Mouse (Mus musculus) midbrain, embryonic 12.5 days (tissue): ENCODE results near the gene Vmn2r98. TPM values are rescaled to one million over a fixed set of nuclear protein-coding genes. Genes with fewer than 3 reads are reported as not detected.
"Not testable (repeated sequence)": the region's sequence is repeated elsewhere in the genome, so short reads cannot be mapped to it uniquely, and the experiment has no call there.

Source experiments
- ATAC-seq: fragments of 200-750 bp; cut with Nextera tagmentation; 2 replicates; pipeline ENCODE4 v1.8.0; 2017; ENCODE audit warnings: low read depth, moderate TSS enrichment, moderate library complexity; ENCODE audit not compliant: low FRiP score
- H3K27ac ChIP-seq: fragments of 300-500 bp; sonication (generic); replicated peaks from 2 replicates; pipeline ENCODE4 v1.5.1; 2016; ENCODE audit warnings: mild to moderate bottlenecking
- H3K27me3 ChIP-seq: fragments of 300-500 bp; sonication (generic); 2 replicates; pipeline ENCODE4 v1.6.1; 2016; ENCODE audit warnings: mild to moderate bottlenecking
- H3K36me3 ChIP-seq: fragments of 300-500 bp; sonication (generic); 2 replicates; pipeline ENCODE4 v1.6.1; 2016
- H3K4me1 ChIP-seq: fragments of 300-500 bp; sonication (generic); 2 replicates; pipeline ENCODE4 v1.6.1; 2016
- H3K4me2 ChIP-seq: fragments of 300-500 bp; sonication (generic); replicated peaks from 2 replicates; pipeline ENCODE4 v1.6.1; 2016; ENCODE audit warnings: mild to moderate bottlenecking, moderate library complexity
- H3K4me3 ChIP-seq: fragments of 300-500 bp; sonication (generic); 2 replicates; pipeline ENCODE4 v1.5.1; 2016; ENCODE audit warnings: mild to moderate bottlenecking
- H3K9ac ChIP-seq: fragments of 300-500 bp; sonication (generic); replicated peaks from 2 replicates; pipeline ENCODE4 v1.6.1; 2016; ENCODE audit warnings: mild to moderate bottlenecking, moderate library complexity
- H3K9me3 ChIP-seq: fragments of 300-500 bp; sonication (generic); 2 replicates; pipeline ENCODE4 v1.6.1; 2016; ENCODE audit warnings: mild to moderate bottlenecking
- WGBS: fragments of 180-500 bp; shearing (Covaris S2); methylation state at CpG from one replicate; pipeline ENCODE4 v1.1.7; 2016; 5-methylcytosine and 5-hydroxymethylcytosine counted together
- polyA plus RNA-seq: library from polyadenylated mRNA; unstranded; fragments of >200 nt; fragmentation: Nextera tagmentation; extraction: Ambion mirVana; gene quantifications from 2 replicates; pipeline ENCODE4 v1.2.1, GENCODE M21; 2016

Vmn2r98 gene
- not detected in 2 replicates for polyA plus RNA-seq

DNA sequence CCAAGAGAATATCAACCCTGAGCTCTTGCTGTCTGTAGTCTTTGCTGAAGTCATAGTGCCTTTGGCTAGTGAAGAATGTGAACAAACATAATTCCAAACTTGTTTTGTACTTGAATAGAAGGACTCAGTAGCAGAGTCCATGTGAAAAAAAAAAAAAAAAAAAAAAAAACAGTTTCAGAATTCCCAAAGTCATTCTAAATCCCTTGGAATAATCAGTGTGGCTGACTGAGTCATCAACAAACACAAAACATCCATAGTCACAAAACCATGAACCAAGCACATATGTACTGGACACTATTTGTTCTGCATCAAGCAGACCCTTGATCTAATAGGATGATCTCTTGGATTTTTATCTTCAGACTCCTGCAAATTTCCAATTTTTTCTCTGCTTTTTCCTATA lies at the start of gene Vmn2r98:
Vmn2r98 (plus strand) TSS at position 301 of the 400 bp plus-strand sequence.
- H3K4me1 ChIP-seq, H3K4me3 ChIP-seq, H3K4me2 ChIP-seq, H3K27me3 ChIP-seq, H3K9ac ChIP-seq, H3K9me3 ChIP-seq, ATAC-seq, H3K36me3 ChIP-seq, H3K27ac ChIP-seq: not testable (repeated sequence)

DNA sequence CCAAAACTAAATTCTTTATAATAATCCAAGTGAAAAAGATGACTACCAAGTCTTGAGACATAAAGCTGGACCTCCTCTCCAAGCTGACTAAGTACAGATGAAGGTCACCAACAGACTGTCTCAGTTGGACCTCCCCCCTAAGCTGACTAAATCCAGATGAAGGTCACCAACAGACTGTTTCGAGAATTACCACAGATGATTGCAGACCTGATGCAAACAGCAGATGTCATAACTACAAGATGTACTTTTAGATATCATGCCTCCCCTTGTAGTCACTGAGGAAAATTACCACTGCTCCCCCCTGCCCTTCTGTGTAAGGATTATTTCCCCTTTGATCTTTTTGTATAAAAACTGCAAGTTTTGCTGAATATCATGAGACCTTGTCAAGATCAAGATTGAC lies 21.8 kb upstream of the Vmn2r98 start:
- not testable (repeated sequence) for H3K4me2 ChIP-seq, H3K27ac ChIP-seq, H3K27me3 ChIP-seq, H3K4me3 ChIP-seq, ATAC-seq, H3K4me1 ChIP-seq, H3K36me3 ChIP-seq, H3K9ac ChIP-seq
- H3K9me3 ChIP-seq: peaks cover 42% of the 10 kb centered on the region
- WGBS: 59% methylated on average over 1 of the region's 1 CpGs

DNA sequence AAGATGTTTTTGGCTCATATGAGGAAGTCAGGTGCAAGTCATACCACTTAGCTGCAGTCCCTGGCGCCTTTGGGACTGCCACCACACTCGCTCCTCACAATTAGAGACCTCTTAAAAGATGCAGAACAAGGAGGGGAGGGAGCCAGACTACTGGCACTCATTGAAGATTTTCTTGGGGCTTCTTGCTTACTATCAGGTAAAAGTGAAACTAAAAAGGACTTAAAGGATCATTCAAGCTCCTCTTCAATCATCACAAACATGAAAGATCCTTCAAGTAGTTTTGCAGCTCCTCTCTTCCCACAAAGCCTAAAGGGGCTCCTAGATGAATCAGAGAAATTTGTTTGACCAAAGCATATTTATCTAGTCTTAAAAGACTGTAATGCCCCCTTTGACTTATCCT lies 21.3 kb upstream of the Vmn2r98 start:
- no peak overlapping the region for H3K4me2 ChIP-seq
- no peaks in the 10 kb centered on the region for H3K27me3 ChIP-seq
- WGBS: 63% methylated on average over 2 of the region's 2 CpGs
- H3K9me3 ChIP-seq: peaks cover 39% of the 10 kb centered on the region
- H3K36me3 ChIP-seq: no peaks in the 10 kb centered on the region
- no peak overlapping the region for H3K27ac ChIP-seq
- no peak for ATAC-seq
- no peak overlapping the region for H3K4me3 ChIP-seq
- no peaks in the 10 kb centered on the region for H3K4me1 ChIP-seq
- H3K9ac ChIP-seq: no peak overlapping the region

DNA sequence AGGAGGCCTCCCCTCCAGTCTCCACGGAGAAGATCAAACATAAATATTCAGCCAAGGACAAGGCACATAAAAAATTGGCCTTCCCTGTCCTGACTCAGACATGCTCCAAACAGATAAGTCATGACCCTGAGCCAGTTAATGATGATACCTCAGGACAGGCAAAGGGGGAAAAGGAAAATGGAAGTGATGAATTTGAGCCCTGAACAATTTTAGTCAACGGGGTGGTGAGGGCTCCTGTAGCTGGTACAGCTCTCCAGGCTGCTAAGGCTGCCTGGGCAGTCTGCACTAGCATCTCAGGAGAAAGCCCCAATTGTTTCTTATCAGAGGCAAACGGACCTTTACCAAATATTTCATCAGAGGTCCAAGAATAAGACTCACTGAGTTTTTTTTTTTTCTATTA lies 20.5 kb upstream of the Vmn2r98 start:
- Histone ChIP-seq H3K4me2 (no peak overlapping the region), H3K4me3 (no peak overlapping the region), H3K36me3 (no peaks in the 10 kb centered on the region), H3K4me1 (no peaks in the 10 kb centered on the region), H3K27ac (no peak overlapping the region), H3K27me3 (no peaks in the 10 kb centered on the region), H3K9ac (no peak overlapping the region), H3K9me3 (peaks cover 44% of the 10 kb centered on the region)
- ATAC-seq: no peak
- 73% methylated on average over 3 of the region's 3 CpGs for WGBS

Other genes starting within 250 kb of the Vmn2r98 start
- gene Vmn2r97, start 139.2 kb upstream of the Vmn2r98 start, polyA plus RNA-seq: 0.05 TPM in 1 of 2 replicates, not detected in the other